37 mouse cellular contexts compared by ENCODE assay signal in the genomic region with DNA sequence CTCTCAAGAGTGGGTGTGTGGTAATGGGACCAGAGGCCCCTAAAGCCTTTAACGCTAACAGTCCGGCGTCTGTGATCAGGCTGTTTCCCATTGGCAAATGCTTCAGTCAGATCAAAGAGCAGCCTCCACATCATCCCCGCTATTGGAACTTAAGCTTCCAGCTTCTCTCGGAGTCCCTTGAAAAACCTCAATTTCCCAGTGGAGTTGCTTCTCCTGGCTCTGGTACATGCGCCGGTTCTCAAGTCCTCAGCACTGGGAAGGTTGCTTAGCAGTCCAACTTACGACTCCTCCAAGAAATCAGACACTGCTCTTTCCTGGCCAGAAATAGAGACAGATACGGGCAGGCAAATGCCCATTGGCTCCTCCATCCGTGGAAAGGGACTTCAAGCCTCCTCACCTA. TPM values are rescaled to one million over a fixed set of nuclear protein-coding genes. Genes with fewer than 3 reads are reported as not detected.
DNase-seq lines count a peak whose midpoint lies in the region; ATAC-seq lines count a peak whose summit lies in the region.
"Had no signal": no experiment of that assay in that cellular context is flagged by ENCODE, and none has a peak within 500 bp of the region (broad histone marks: within the 10 kb centered on the region; RNA-seq: fewer than 3 reads in every experiment).

No protein-coding gene starts in this region.

- no peak overlapping the region for H3K4me3 ChIP-seq in midbrain, embryonic 14.5 days (replicated peaks; ENCODE audit: low read depth, low read length)
- H3K4me3 ChIP-seq in midbrain, embryonic 13.5 days (replicated peaks), result no peak overlapping the region
- no peak overlapping the region for H3K4me3 ChIP-seq in embryonic facial prominence, embryonic 13.5 days
- H3K4me3 ChIP-seq: embryonic facial prominence, embryonic 12.5 days; heart, embryonic 15.5 days; limb, embryonic 12.5 days; liver, embryonic 12.5 days; myocyte; neural tube, embryonic 13.5 days; stomach, embryonic 15.5 days had no signal

- intact Hi-C loops in heart, postnatal 14 days (cut with DNase I), result no loop called here

- H3K27me3 ChIP-seq in midbrain, embryonic 14.5 days (ENCODE audit: control insufficient read depth, insufficient read depth, low read length), result no peaks in the 10 kb centered on the region
- no peaks in the 10 kb centered on the region for H3K27me3 ChIP-seq in midbrain, embryonic 13.5 days
- no peaks in the 10 kb centered on the region for H3K27me3 ChIP-seq in embryonic facial prominence, embryonic 13.5 days
- H3K27me3 ChIP-seq: embryonic facial prominence, embryonic 12.5 days; heart, embryonic 15.5 days; limb, embryonic 12.5 days; liver, embryonic 12.5 days; neural tube, embryonic 13.5 days; stomach, embryonic 15.5 days had no signal

- H3K9ac ChIP-seq in midbrain, embryonic 14.5 days (replicated peaks; ENCODE audit: low read length), result no peak overlapping the region
- H3K9ac ChIP-seq in midbrain, embryonic 13.5 days (replicated peaks), result no peak overlapping the region
- H3K9ac ChIP-seq in embryonic facial prominence, embryonic 13.5 days, result no peak overlapping the region
- H3K9ac ChIP-seq: embryonic facial prominence, embryonic 12.5 days; heart, embryonic 15.5 days; hindbrain, embryonic 14.5 days; limb, embryonic 12.5 days; liver, embryonic 12.5 days; neural tube, embryonic 13.5 days; stomach, embryonic 15.5 days had no signal

- ATAC-seq in midbrain, embryonic 14.5 days (ENCODE audit: low FRiP score, low TSS enrichment), result no peak
- no peak for ATAC-seq in midbrain, embryonic 13.5 days
- no peak for ATAC-seq in embryonic facial prominence, embryonic 13.5 days (ENCODE audit: insufficient number of reproducible peaks, insufficient read depth, low FRiP score, low TSS enrichment, low read depth)
- ATAC-seq: CD4-positive, CD25-positive, alpha-beta regulatory T cell, adult 4 months; forebrain, embryonic 14.5 days; inflammation-experienced regulatory T-cells, adult 6 months; liver, embryonic 12.5 days; midbrain, embryonic 16.5 days had no signal

- peak; percentile 87 for DNase-seq in heart, adult 11 months
- DNase-seq in heart, postnatal 14 days, result no peak
- DNase-seq in midbrain, embryonic 14.5 days, result peak; percentile 17
- DNase-seq in Muller cell, postnatal 12 days (ENCODE audit: inconsistent ontology term), result no peak
- no peak for DNase-seq in urinary bladder, postnatal 14 days (ENCODE audit: low spot score)
- DNase-seq: adrenal gland, adult 2 months; cerebellum, adult 9-10 months; gastrocnemius, postnatal 14 days; heart, postnatal 4 days; kidney, adult 18-20 months; kidney, postnatal 4 days; lung, adult 2 months; retina, postnatal 1 day; right cerebral cortex, postnatal 25 days had no signal

- 78% methylated on average over 10 of the region's 10 CpGs for WGBS in midbrain, embryonic 14.5 days
- WGBS in midbrain, embryonic 13.5 days, result 74% methylated on average over 10 of the region's 10 CpGs
- WGBS in embryonic facial prominence, embryonic 13.5 days, result 43% methylated on average over 10 of the region's 10 CpGs

- no peaks in the 10 kb centered on the region for H3K4me1 ChIP-seq in midbrain, embryonic 14.5 days (ENCODE audit: control insufficient read depth, insufficient read depth, low read length)
- H3K4me1 ChIP-seq in midbrain, embryonic 13.5 days (replicated peaks), result no peaks in the 10 kb centered on the region
- peaks cover 7% of the 10 kb centered on the region for H3K4me1 ChIP-seq in embryonic facial prominence, embryonic 13.5 days
- H3K4me1 ChIP-seq: embryonic facial prominence, embryonic 12.5 days; heart, embryonic 15.5 days; limb, embryonic 12.5 days; neural tube, embryonic 13.5 days; stomach, embryonic 15.5 days had no signal

- no peak overlapping the region for H3K4me2 ChIP-seq in midbrain, embryonic 14.5 days (ENCODE audit: low read length)
- H3K4me2 ChIP-seq in midbrain, embryonic 13.5 days (replicated peaks), result no peak overlapping the region
- 0 out of 2 replicates have a peak overlapping the region, but pooled peaks have one; percentile 16 for H3K4me2 ChIP-seq in embryonic facial prominence, embryonic 13.5 days
- H3K4me2 ChIP-seq: embryonic facial prominence, embryonic 12.5 days; heart, embryonic 15.5 days; hindbrain, embryonic 14.5 days; limb, embryonic 12.5 days; liver, embryonic 12.5 days; neural tube, embryonic 13.5 days; stomach, embryonic 15.5 days had no signal

- no peaks in the 10 kb centered on the region for H3K36me3 ChIP-seq in midbrain, embryonic 14.5 days (ENCODE audit: control insufficient read depth, insufficient read depth, low read length)
- no peaks in the 10 kb centered on the region for H3K36me3 ChIP-seq in midbrain, embryonic 13.5 days
- H3K36me3 ChIP-seq in embryonic facial prominence, embryonic 13.5 days, result no peaks in the 10 kb centered on the region
- H3K36me3 ChIP-seq: embryonic facial prominence, embryonic 12.5 days; heart, embryonic 15.5 days; limb, embryonic 12.5 days; liver, embryonic 12.5 days; neural tube, embryonic 13.5 days; stomach, embryonic 15.5 days had no signal

- no peak overlapping the region for H3K27ac ChIP-seq in midbrain, embryonic 14.5 days (replicated peaks; ENCODE audit: low read depth, low read length)
- H3K27ac ChIP-seq in midbrain, embryonic 13.5 days, result no peak overlapping the region
- no peak overlapping the region for H3K27ac ChIP-seq in embryonic facial prominence, embryonic 13.5 days
- H3K27ac ChIP-seq: embryonic facial prominence, embryonic 12.5 days; heart, embryonic 15.5 days; hindbrain, embryonic 14.5 days; limb, embryonic 12.5 days; liver, embryonic 12.5 days; neural tube, embryonic 13.5 days; stomach, embryonic 15.5 days had no signal

- no peaks in the 10 kb centered on the region for H3K9me3 ChIP-seq in midbrain, embryonic 14.5 days (ENCODE audit: control insufficient read depth, low read length)
- no peaks in the 10 kb centered on the region for H3K9me3 ChIP-seq in midbrain, embryonic 13.5 days
- no peaks in the 10 kb centered on the region for H3K9me3 ChIP-seq in embryonic facial prominence, embryonic 13.5 days
- H3K9me3 ChIP-seq: embryonic facial prominence, embryonic 12.5 days; heart, embryonic 15.5 days; limb, embryonic 12.5 days; liver, embryonic 12.5 days; neural tube, embryonic 13.5 days; stomach, embryonic 15.5 days had no signal

RNA-seq across cellular contexts. Expression of gene Gm5426, which starts 37.4 kb away (rescaled TPM):
- total RNA-seq in heart, postnatal 14 days (2021), result not detected
- not detected in 2 replicates for polyA plus RNA-seq in midbrain, embryonic 14.5 days (2014; fragmentation: Nextera tagmentation; extraction: Ambion mirVana)
- polyA plus RNA-seq in midbrain, embryonic 13.5 days (2015; fragmentation: Nextera tagmentation; extraction: Ambion mirVana), result not detected in 2 replicates
- not detected in 2 replicates for polyA plus RNA-seq in embryonic facial prominence, embryonic 13.5 days (2015; fragmentation: Nextera tagmentation; extraction: Ambion mirVana)
- total RNA-seq: adrenal gland, adult 2 months; adrenal gland, postnatal 4 days; gastrocnemius, postnatal 14 days; heart, adult 8-10 months; heart, postnatal 4 days; left cerebral cortex, postnatal 14 days; megakaryocyte, adult 5-6 weeks had no signal
- polyA plus RNA-seq: adrenal gland, adult 2 months; CD4-positive, CD25-positive, alpha-beta regulatory T cell, adult 4 months; cortical plate, adult 2 months; embryonic facial prominence, embryonic 12.5 days; forebrain, embryonic 14.5 days; frontal cortex, adult 2 months; heart, embryonic 15.5 days; hindbrain, embryonic 14.5 days; kidney, embryonic 16.5 days; limb, embryonic 12.5 days; liver, embryonic 12.5 days; lung, adult 2 months; midbrain, embryonic 16.5 days; myocyte; neural tube, embryonic 13.5 days; stomach, embryonic 15.5 days; thymus, postnatal 0 days; urinary bladder, adult 2 months had no signal

Comparison
In these comparisons a context has a peak if more than half of its experiments do, and no peak if none do; other contexts are left out.
1. DNase-seq: peak in heart, adult 11 months (single experiment) and midbrain, embryonic 14.5 days (single experiment); none in heart, postnatal 14 days (0 of 2), Muller cell, postnatal 12 days (single experiment) and urinary bladder, postnatal 14 days (single experiment).